8 mouse cellular contexts compared by ENCODE assay signal in genomic region chr1:93014460-93014859, GRCm38 (mm10). TPM values are rescaled to one million over a fixed set of nuclear protein-coding genes. Genes with fewer than 3 reads are reported as not detected.
DNase-seq lines count a peak whose midpoint lies in the region; ATAC-seq and TF ChIP-seq lines count a peak whose summit lies in the region.

No protein-coding gene starts in this region.

- no peak overlapping the region for H3K9ac ChIP-seq in liver, embryonic 12.5 days
- no peak overlapping the region for H3K9ac ChIP-seq in kidney, embryonic 14.5 days (ENCODE audit: low read depth, low read length)
- H3K9ac ChIP-seq in liver, embryonic 13.5 days, result no peak overlapping the region
- no peak overlapping the region for H3K9ac ChIP-seq in neural tube, embryonic 14.5 days (replicated peaks; ENCODE audit: low read depth, low read length)

- TF ChIP-seq CTCF in cortical plate, adult 2 months (IDR thresholded peaks at IDR 0.05; ENCODE audit: extremely low read depth, insufficient read depth, low read length), result peak; percentile 84
- peak; percentile 95 for TF ChIP-seq CTCF in testis, adult 2 months (IDR thresholded peaks at IDR 0.05; ENCODE audit: control insufficient read depth, insufficient read depth, insufficient replicate concordance, low read depth, low read length)

- no peak overlapping the region for H3K4me3 ChIP-seq in liver, embryonic 12.5 days
- no peak overlapping the region for H3K4me3 ChIP-seq in cortical plate, adult 2 months (ENCODE audit: insufficient read depth, low read length)
- H3K4me3 ChIP-seq in kidney, embryonic 14.5 days (ENCODE audit: low read length), result no peak overlapping the region
- H3K4me3 ChIP-seq in liver, embryonic 13.5 days (replicated peaks), result no peak overlapping the region
- H3K4me3 ChIP-seq in neural tube, embryonic 14.5 days (ENCODE audit: low read depth, low read length), result no peak overlapping the region
- no peak overlapping the region for H3K4me3 ChIP-seq in testis, adult 2 months (ENCODE audit: control insufficient read depth, low read depth, low read length)

- TF ChIP-seq POLR2A in cortical plate, adult 2 months (IDR thresholded peaks at IDR 0.05; ENCODE audit: extremely low read depth, insufficient read depth, low read length), result no peak
- TF ChIP-seq POLR2A in testis, adult 2 months (IDR thresholded peaks at IDR 0.05; ENCODE audit: control insufficient read depth, low read depth, low read length), result no peak

- H3K4me1 ChIP-seq in liver, embryonic 12.5 days, result 0 out of 2 replicates have a peak, but pooled peaks cover 4% of the 10 kb centered on the region
- no peaks in the 10 kb centered on the region for H3K4me1 ChIP-seq in cortical plate, adult 2 months (ENCODE audit: control insufficient read depth, insufficient read depth, low read length)
- no peaks in the 10 kb centered on the region for H3K4me1 ChIP-seq in kidney, embryonic 14.5 days (ENCODE audit: control insufficient read depth, insufficient read depth, low read length)
- no peaks in the 10 kb centered on the region for H3K4me1 ChIP-seq in liver, embryonic 13.5 days (replicated peaks)
- H3K4me1 ChIP-seq in neural tube, embryonic 14.5 days (ENCODE audit: control insufficient read depth, insufficient read depth, low read length), result no peaks in the 10 kb centered on the region
- no peaks in the 10 kb centered on the region for H3K4me1 ChIP-seq in testis, adult 2 months (ENCODE audit: control insufficient read depth, insufficient read depth, low read length)

- no peaks in the 10 kb centered on the region for H3K9me3 ChIP-seq in liver, embryonic 12.5 days (replicated peaks)
- no peaks in the 10 kb centered on the region for H3K9me3 ChIP-seq in kidney, embryonic 14.5 days (ENCODE audit: control insufficient read depth, low read length)
- H3K9me3 ChIP-seq in liver, embryonic 13.5 days (replicated peaks), result no peaks in the 10 kb centered on the region
- H3K9me3 ChIP-seq in neural tube, embryonic 14.5 days (ENCODE audit: control insufficient read depth, low read length), result no peaks in the 10 kb centered on the region

- no peak overlapping the region for H3K4me2 ChIP-seq in liver, embryonic 12.5 days
- no peak overlapping the region for H3K4me2 ChIP-seq in kidney, embryonic 14.5 days (replicated peaks; ENCODE audit: low read depth, low read length)
- no peak overlapping the region for H3K4me2 ChIP-seq in liver, embryonic 13.5 days
- no peak overlapping the region for H3K4me2 ChIP-seq in neural tube, embryonic 14.5 days (ENCODE audit: low read depth, low read length)

- ATAC-seq in liver, embryonic 12.5 days, result no peak
- peak; percentile 47; the same call in 1 of the 2 replicates for ATAC-seq in kidney, embryonic 14.5 days (ENCODE audit: low FRiP score, low TSS enrichment)
- ATAC-seq in liver, embryonic 13.5 days (ENCODE audit: low read depth), result no peak
- peak; percentile 41; the same call in 1 of the 2 replicates for ATAC-seq in neural tube, embryonic 14.5 days (ENCODE audit: low read depth)

- peak; percentile 79 for DNase-seq in liver
- peak; percentile 52 for DNase-seq in gastrocnemius, postnatal 25 days
- DNase-seq in liver, embryonic 13.5 days, result peak; percentile 61

- no peaks in the 10 kb centered on the region for H3K36me3 ChIP-seq in liver, embryonic 12.5 days
- no peaks in the 10 kb centered on the region for H3K36me3 ChIP-seq in kidney, embryonic 14.5 days (ENCODE audit: control insufficient read depth, insufficient read depth, low read length)
- no peaks in the 10 kb centered on the region for H3K36me3 ChIP-seq in liver, embryonic 13.5 days
- peaks cover 12% of the 10 kb centered on the region for H3K36me3 ChIP-seq in neural tube, embryonic 14.5 days (ENCODE audit: control insufficient read depth, insufficient read depth, low read length)
- H3K36me3 ChIP-seq in testis, adult 2 months (ENCODE audit: control insufficient read depth, insufficient read depth, low read length), result no peaks in the 10 kb centered on the region

- H3K27me3 ChIP-seq in liver, embryonic 12.5 days (replicated peaks), result peaks cover 13% of the 10 kb centered on the region; the same call in 1 of the 2 replicates
- no peaks in the 10 kb centered on the region for H3K27me3 ChIP-seq in kidney, embryonic 14.5 days (ENCODE audit: control insufficient read depth, insufficient read depth, low read length)
- H3K27me3 ChIP-seq in liver, embryonic 13.5 days, result no peaks in the 10 kb centered on the region
- no peaks in the 10 kb centered on the region for H3K27me3 ChIP-seq in neural tube, embryonic 14.5 days (ENCODE audit: control insufficient read depth, insufficient read depth, low read length)
- no peaks in the 10 kb centered on the region for H3K27me3 ChIP-seq in testis, adult 2 months (ENCODE audit: control insufficient read depth, insufficient read depth, low read length)

- no peak overlapping the region for H3K27ac ChIP-seq in liver, embryonic 12.5 days
- H3K27ac ChIP-seq in cortical plate, adult 2 months (ENCODE audit: insufficient read depth, low read length), result no peak overlapping the region
- H3K27ac ChIP-seq in kidney, embryonic 14.5 days (ENCODE audit: low read depth, low read length), result no peak overlapping the region
- no peak overlapping the region for H3K27ac ChIP-seq in liver, embryonic 13.5 days
- H3K27ac ChIP-seq in neural tube, embryonic 14.5 days (ENCODE audit: low read depth, low read length), result no peak overlapping the region
- no peak overlapping the region for H3K27ac ChIP-seq in testis, adult 2 months (ENCODE audit: control insufficient read depth, insufficient read depth, low read depth, low read length)

RNA-seq across cellular contexts. Expression of gene Aqp12, which starts 8.3 kb away (rescaled TPM):
- polyA plus RNA-seq in liver, embryonic 12.5 days (2016; fragmentation: Nextera tagmentation; extraction: Ambion mirVana), result not detected in 2 replicates
- polyA plus RNA-seq in cortical plate, adult 2 months (2012; rRNA removed), result not detected in 2 replicates
- total RNA-seq in gastrocnemius, postnatal 25 days (2021), result not detected
- not detected in 2 replicates for polyA plus RNA-seq in kidney, embryonic 14.5 days (2014; fragmentation: Nextera tagmentation; extraction: Ambion mirVana)
- polyA plus RNA-seq in liver, embryonic 13.5 days (2015; fragmentation: Nextera tagmentation; extraction: Ambion mirVana), result not detected in 2 replicates
- polyA plus RNA-seq in neural tube, embryonic 14.5 days (2014; fragmentation: Nextera tagmentation; extraction: Ambion mirVana), result not detected in 2 replicates
- 0.37 and 0.59 TPM in 2 replicates for polyA plus RNA-seq in testis, adult 2 months (2012; rRNA removed)

Comparison
In these comparisons a context has a peak if more than half of its experiments do, and no peak if none do; other contexts are left out.
1. ATAC-seq: peak in kidney, embryonic 14.5 days (single experiment) and neural tube, embryonic 14.5 days (single experiment); none in liver, embryonic 12.5 days (single experiment) and liver, embryonic 13.5 days (single experiment).
2. Peak in every context shown above with its lines, with median percentiles within 50 percentile points of each other: DNase-seq.